Mouse (Mus musculus): ENCODE measurements around the gene Tsku.

DNA sequence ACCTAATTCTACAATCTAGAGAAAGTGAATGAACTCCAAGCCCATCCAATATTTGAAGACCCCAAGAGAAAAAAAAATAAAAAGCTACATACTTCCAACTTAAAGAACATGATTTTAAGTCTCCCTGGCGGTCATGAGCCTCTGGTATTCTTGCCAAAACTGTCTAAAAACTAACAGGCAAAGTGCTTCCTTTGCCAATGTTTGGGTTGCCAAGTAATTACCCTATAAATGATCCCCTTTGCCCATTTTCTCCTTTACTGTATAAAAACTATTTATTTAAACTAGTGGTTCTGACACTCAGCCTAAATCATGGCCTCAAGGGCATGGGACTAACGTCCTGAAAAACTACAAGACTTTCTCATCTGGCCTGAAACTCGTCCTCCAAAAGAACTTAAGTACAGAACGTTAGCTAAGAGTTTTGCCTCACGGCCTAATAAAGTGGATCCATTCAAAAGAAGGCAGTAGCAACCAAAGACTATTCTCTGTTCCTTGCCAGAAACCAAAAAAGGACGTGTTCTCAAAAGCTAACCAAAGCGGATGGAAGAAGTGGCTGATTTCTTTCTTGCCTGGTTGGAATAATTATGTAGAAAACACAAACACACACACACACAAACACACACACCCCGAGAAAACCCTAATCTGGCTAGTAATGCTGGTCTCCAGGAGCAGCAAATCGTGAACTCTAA, 53.1 kb downstream of the Tsku start:
- TF ChIP-seq FLI1 (IDR thresholded peaks at IDR 0.05; ENCODE audit: low read length) (no peak), GATA1 (IDR thresholded peaks at IDR 0.05; ENCODE audit: borderline replicate concordance, low read length) (no peak)

Data from megakaryocyte, embryonic 14.5 days (primary cell).